Mouse (Mus musculus) granulocyte monocyte progenitor cell, adult 5-6 weeks (primary cell): ENCODE data around the gene Ptpn5. TPM values are rescaled to one million over a fixed set of nuclear protein-coding genes. Genes with fewer than 3 reads are reported as not detected.

ENCODE experiments used
- ATAC-seq: replicated peaks from 2 replicates; pipeline ENCODE4 v1.8.0; 2016; ENCODE audit warnings: mild to moderate bottlenecking, moderate TSS enrichment, inconsistent platforms; ENCODE audit not compliant: poor library complexity, severe bottlenecking
- total RNA-seq, 2 experiments: library from RNA; stranded (forward) in 1 of 2; stranded (reverse) in 1 of 2; fragments of 200-712, 200-1000 nt in 1 of 2; fragments of >200 nt in 1 of 2; fragmentation: Nextera tagmentation in 1 of 2; gene quantifications; 2 replicates each; pipeline ENCODE4 v1.2.3; 2014 to 2017

Ptpn5 gene
- total RNA-seq (2014; fragmentation: Nextera tagmentation) (not detected in 2 replicates), total RNA-seq (2017) (not detected in 2 replicates)

DNA sequence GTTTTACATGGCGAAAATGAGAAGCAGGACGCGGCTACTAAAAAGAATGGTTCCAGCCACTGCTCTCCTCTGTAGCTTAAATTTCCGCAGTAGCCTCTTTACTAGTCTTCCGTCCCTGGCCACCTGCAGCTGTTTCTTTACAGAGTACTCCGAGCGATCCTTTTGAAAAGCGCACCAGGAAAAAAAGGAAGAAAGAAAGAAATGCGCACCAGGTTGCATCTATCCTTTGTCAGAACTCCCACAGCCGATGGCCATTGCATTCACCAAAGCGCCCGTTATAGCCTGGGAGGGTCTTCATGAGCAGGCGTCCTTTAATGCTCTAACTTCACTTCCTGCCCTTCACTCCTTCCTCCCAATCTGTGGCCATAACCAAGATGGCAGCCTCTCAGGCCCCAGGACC, at the start of gene Ptpn5:
Gene Ptpn5 (minus strand): TSS at position 354 of the 400 bp plus-strand sequence.
- no peak for ATAC-seq

DNA sequence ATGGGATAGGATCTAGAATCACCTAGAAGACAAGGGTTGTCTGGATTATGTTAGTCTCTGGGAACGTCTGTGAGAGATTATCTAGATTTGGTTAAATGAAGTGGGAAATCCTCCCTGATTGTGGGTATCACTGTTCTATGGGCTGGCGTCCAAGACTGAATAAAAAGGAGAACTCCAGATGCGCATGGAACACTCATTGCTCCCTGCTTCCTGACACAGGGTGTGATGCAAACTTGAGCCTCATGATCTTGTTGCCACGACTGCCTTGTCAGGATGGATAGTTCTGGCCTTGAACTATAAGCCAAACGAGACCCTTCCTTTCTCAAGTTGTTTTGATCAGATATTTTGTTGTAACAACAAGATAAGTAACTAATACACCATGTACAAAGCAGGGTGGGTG, 37.3 kb upstream of the Ptpn5 start:
- peak; percentile 71 for ATAC-seq

DNA sequence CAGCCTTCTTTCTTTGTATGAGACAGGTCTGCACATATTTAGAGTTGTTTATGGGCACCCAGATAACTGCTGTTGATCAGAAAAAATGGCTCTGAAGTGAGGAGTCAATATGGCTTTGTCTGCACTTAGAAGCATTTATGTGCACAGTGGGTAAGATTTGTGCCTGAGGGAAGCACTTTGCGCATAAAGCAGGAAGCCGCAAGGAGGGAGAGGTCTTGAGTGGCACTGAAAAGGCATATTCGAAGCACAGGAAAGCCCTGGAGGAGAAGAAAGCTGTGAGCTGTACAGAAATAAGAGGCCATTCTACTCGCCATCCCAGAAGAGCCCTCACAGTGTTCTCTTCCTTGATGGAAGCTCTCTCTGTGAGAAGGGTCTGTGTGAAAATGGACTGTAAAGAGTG, 31.5 kb upstream of the Ptpn5 start:
- ATAC-seq, result no peak

DNA sequence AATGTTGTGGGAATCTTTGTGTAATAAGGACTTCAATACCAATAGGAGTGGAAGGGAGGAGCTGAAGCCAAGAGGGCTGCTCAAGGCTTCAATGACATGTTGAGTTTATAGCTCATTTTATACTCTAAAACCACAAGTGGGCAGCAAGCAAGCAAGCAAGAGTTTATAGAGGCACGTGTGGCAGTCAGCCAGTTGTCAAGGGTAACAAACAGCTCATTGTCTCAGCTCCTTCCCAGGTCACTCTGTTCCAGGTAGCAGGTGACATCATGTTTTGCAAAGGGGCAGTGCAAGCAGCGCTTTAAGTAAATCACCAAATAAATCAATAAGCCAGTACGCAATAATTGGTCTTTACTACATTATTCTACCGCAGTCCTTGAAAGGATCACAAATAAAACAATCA, 29.7 kb upstream of the Ptpn5 start:
- ATAC-seq, result no peak

DNA sequence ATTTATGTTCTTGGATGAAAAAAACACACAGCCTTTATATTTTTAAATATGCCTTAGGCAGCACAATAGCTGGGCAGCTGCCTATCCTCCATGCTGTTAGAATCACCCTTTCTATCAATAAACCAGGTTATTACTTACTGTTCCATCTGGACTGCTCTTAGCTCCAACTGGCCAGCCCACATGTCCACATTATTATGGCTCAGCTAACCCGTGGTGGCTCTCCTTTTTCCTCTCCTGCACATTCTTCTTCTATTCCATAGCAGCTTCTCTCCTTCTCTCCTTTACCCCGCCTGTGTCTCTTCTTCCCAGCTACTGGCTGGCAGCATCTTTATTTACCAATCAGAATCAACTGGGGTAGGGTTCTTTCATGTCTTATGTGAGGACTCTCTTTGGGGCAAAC, 25.0 kb upstream of the Ptpn5 start:
- no peak for ATAC-seq

DNA sequence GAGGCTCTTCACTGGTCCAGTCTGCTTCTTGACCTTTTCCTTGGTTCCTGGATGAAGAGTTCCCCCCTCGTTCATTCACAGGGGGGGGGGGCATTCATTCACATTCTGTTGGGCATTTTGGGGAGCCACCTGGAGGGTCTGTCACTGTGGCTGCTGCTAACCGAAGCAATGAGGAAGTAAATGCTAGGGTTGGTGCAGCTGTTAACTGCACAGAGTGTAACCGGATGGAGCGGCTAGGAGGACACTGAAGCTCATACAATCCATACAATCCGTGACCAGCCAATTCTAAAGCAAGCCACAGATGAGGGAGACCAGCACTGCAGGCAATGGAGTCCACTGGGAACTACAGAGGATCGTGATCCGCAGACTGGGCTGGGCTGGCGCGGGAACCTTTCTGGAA, 24.3 kb upstream of the Ptpn5 start:
- peak; percentile 91 for ATAC-seq

DNA sequence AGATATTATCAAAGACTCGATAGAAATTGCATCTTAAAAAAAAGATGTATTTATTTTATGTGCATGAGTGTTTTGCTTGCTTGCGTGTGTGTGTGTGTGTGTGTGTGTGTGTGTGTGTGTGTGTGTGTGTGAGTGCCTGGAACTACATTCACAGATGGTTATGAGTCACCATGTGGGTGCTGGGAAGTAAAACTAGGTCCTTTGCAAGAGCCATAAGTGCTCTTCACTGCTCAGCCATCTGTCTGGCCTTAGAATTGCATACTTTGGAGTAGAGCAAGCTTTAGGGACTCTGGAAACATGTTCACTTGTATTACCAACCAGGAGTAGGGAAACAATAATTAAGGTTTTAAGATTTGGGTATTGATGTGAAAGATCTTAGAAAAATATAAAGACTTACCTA, 22.4 kb upstream of the Ptpn5 start:
- no peak for ATAC-seq

DNA sequence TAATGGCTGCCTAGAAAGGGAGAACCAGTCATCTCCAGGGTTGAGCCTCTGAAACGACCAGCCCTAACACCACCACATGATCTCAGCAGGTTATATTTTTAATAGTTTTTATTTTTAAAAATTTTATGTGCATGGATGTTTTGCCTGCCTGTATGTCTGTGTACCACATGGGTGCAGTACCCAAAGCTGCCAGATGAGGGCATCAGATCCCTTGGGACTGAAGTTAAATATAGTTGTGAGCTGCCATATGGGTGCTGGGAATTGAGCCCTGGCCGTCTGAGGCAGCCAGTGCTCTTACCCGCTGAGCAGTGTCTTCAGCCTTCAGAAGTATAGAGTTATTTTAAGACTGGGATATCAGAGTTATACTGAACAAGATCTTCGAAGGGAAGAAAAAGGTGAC, 21.9 kb upstream of the Ptpn5 start:
- ATAC-seq, result no peak

DNA sequence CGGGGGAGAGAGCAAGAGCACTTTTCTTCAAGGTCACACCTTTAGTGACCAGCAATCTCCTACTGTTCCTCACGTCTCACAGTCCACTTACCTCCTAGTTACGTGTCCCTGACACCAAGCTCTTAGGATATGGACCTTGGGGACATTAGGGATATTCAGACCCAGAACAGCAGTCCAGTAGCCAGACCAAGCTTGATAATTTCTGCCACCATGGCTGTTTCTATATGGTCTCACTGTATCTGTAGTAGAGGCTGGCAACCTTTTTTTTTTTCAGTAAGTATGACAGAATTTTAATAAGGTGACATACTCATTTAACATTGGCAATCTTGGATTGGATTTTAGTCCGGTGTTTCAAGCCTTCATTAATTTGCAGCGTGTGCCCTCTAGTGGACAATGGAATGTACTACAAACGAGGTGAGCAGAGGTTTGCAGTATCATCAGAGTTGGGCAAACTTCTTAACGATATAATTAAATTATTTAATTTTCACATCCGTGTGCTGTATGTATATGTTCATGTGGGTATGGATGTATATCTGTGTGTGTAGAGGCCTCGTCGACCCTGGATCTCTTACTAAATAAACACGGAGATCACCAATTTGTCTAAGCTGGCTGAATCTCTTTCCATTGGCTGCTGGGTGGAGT, 17.1 kb upstream of the Ptpn5 start:
- peak; percentile 52 for ATAC-seq

DNA sequence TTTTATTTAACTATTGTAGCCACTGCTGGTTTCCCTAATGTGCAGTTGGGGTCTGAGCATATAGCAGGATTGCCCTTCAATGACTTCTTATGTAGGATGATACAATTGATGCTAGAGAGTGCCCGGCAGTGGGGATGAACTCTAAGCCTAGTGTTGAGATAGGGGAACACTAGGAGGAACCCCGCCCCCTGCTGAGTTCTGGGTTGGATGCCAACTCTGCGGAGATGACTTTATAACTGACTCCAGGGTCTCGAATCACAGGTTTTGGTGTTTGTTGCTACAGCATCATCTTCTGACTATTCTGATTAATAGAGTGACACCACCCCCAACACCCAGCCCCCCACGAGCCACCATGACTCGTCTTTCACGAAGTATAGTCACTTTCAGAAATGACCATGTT, 14.8 kb upstream of the Ptpn5 start:
- no peak for ATAC-seq

DNA sequence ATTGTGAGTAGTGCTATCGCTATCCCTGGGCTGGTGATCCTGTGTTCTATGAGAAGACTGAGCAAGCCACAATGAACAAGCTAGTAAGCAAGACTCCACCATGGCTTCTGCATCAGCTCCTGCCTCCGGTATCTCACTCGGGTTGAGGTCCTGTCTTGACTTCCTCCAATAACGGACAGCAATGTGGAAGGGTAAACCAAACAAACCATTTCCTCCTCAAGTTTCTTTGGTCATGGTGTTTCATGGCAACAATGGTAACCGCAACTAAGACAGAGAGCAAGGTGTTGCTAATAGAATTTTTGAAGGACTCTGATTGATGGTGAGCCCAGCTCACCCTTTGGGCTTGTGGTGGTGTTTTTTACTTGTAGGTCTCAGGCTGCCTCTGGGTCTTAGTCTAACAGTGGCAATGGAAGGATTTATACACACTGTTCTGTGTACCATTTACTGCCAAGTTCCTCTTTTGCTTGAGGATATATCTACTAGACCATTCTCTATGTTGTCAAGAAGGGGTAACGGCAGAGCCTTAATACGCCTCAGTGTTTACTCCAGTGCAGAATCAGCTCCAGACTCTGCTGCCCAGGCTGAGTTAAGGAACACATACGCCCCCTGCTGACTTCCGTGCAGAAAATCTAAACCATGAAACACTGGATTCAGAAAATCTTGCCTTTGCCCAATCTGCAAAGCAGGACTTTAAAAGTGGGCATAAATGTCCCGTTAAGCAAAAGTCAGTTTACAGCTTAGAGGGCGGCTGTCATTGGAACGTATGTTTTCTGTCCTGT, 12.7 kb upstream of the Ptpn5 start:
- ATAC-seq, result peak; percentile 77

DNA sequence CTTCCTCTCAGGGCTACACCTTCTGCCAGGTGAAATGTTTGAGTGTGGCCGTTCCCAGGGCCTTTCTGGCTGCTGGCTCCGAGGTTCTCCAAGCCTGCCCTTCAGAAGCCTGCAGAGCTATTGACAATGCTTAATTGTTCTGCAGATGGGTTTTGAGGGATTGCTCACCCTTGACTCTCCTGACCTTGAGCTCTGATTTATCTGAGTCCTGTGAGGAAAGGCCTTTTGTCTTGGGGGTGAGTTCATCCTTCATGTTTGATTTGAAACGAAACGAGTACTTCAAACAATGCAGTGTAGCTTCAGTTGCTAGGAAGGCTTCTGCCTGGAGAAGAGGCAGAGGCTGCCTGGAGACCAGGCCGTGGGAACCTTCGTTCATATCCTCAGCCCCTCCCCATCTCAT, 10.8 kb upstream of the Ptpn5 start:
- ATAC-seq, result no peak

DNA sequence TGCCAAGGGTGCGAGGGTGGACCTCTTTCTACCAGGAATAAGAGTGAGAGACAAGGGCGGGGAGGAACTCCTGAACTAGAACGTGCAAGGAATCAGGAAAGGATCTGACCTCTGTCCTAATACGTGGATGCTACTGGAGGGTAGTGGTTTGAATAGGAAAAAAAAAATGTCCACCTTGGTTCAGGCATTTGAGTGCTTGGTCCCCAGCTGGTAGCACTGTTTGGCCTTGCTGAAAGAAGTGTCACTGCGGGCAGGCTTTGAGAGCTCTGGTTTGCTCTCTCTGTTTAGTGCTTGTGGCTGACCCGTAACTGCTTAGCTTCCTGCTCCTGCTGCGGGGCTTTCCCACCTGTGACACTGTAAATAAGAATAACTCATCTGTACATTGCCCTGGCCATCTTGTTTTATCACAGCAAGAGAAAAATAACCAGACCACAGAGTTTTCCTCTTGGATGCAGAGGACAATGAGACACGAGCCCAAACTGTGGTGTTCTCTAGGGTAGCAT, 6.4 kb upstream of the Ptpn5 start:
- no peak for ATAC-seq

DNA sequence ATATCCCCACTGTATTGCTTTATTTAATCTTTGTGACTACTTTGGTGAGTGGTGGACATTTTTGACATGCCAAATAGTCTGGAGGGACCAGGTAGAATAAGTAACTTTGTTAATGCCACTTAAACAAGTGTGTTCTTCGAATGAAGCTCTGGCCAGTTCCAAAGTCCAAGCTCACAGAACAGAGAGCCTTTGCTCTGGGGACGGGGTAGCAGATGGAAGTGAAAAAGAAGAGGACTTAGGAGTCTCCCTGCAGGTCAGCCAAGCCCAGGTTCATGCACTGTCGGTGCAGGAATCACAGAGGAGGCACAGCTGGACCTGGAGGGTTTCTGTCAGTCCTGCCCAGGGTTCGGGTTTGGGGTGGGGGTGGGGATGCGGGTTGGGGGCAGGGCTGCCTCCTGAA, 1.1 kb upstream of the Ptpn5 start:
- no peak for ATAC-seq

DNA sequence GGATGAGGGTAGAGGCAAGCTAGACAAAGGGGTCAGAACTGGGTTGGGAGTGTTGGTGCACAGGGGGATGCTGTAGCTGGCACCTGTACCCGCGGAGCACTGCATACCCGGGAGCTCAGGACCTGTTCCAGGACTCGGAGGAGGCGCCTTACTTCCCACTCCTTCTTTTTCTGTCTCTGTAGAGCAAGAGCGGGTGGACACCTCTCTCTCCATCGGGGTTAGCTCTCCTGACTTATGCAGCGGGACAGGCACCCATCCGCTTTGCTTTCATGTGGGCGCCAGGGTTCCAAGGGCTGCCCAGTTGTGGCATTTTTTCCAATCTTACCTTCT, 588 bp downstream of the Ptpn5 start:
- ATAC-seq, result peak; percentile 3; the same call in 1 of the 2 replicates

DNA sequence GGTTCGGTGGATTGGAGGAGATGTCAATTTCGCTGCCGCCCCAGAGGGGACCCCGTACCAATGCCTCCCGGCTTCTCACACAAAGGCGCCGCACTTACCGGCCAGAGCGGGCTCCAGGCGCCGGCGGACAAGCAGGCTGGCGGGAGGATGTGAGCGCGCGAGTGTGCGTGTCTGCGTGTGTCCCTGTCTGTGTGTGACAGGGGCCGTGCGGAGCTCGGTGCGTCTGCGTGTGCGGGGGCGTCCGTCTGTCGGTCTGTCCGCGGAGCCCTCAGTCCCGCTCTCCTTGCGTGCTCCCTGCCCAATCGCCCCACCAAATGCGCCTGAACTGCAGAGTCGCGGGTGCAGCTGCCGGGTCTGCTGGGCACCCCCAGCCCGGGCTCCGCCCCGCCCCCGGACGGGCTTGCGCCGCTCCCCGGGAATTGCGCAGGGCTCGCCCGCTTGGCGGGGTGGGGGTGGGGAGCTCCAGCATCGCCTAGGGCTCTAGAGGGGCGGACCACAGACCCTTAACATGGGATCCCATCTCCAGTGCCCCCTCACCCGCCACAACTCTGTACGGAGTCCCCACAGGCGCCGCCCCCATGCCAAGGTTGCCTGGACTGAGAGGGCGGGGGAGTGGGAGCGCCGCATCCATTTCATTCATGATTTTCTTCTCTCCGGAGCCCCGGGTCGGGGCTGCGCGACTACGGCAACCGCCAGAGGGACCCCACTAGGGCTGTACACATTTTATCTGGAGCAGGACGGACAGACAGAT, 1.1 kb downstream of the Ptpn5 start:
- ATAC-seq, result peak; percentile 46

DNA sequence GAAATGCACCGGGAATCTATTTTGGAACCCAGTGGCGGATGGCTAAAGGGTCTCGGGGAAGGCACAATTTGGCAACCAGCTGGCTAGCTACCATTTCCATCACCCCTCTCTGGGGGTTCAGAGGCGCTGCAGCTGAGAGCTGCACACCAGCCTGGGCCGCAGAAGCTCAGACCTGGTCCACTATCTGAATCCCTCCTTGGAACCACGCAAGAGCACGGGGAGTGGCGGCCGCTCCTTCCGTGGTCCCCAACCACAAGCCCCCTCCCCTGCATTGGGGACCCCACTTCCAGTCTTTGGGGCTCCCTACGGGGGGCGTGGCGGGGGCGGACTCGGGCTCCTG, 1.7 kb downstream of the Ptpn5 start:
- ATAC-seq, result no peak; the same call in 1 of the 2 replicates

DNA sequence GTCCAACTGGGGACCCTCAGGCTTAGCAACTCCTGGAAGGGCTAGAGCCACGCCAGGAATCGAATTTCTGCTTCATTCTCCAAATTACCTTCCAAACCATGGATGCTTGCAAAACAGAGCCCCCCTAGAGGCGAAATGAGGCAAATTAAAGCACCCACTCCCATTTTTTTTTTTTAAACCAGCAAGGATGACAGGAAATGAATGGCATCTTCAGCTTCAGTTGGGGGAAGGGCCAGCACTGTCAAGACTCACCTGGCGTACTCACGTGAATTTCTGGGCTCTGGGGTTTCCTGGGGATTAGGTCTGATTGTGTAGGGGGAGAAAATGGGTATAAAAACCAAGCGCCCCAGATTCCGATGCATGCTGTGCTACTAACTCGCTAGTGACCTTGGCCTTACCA, 2.2 kb downstream of the Ptpn5 start:
- ATAC-seq, result no peak

DNA sequence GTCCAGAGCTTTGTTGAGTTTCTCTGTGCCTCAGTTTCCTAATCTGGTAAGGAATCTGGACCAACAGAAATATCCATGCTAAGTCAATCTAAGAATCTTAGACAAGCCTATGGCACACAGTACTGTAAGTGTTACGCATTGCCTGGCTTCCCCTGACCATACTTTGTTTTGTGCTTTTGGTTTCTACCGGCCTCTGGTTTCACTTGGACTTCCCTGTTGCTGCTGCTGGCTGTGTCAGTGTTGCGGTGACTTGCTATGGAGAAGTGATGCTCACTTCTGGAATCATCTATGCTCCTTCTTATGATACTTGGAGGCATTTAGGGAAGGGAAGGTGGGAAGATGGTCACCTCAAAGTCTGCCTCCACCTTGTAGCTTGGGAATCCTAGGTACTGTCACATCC, 11.5 kb downstream of the Ptpn5 start:
- peak; percentile 99 for ATAC-seq

DNA sequence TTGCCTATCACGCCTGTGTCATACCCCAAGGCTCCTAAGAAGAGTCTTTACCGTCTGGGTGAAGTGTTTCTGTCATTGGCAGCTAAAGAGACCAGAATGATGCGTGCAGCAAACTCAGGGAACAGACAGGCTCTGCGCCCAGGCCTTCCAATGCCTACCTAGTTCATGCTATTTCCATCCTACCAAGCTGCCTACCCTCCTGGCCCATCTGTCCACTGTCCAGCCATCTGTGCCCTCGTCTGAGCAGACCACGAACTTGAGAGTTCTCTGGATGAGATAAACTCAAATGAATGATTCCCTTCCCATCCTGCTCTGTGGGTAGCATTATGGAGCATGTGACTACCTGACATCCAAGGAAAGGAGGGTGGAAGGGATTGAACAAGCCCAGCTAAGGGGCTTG, 16.8 kb downstream of the Ptpn5 start:
- ATAC-seq, result no peak

DNA sequence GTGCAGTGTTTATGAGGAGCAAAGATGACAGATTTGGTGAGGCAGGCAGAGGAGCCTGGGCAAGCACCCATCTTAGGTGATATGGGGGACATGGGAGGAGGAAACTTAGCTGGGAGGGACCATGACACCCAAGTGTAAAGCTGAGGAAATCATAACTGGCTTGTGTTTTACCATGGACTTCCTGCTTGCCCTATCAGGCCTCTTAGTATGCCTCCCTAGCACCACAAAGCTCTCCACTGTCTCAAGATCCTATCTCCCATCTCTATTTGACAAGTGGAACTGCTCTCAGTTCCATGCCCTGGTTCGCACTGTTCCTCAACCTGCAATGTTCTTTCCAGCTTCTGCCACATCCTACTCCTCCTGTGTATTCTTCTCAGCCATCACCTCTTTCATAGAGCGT, 18.0 kb downstream of the Ptpn5 start:
- peak; percentile 33; the same call in 1 of the 2 replicates for ATAC-seq
